Mouse (Mus musculus) mouse embryonic stem cell (cell line): ENCODE data around the gene Dynlrb2.

Experiments
- in situ Hi-C, 2 experiments: fragments of 300-500 bp; cut with MboI; formaldehyde crosslinking; loops; 1 replicate in 1 of 2; 3 replicates in 1 of 2; pipeline ENCODE4 v1.14.3; 2019 to 2020; ENCODE audit warnings: low sequenced_read_pairs in 2 of 2, low pct_unique_long_range_greater_than_20kb in 1 of 2, mixed read lengths in 1 of 2; ENCODE audit not compliant: unreplicated experiment in 1 of 2

Gene Dynlrb2

GRCm38 (mm10) chr8:116533081-116533480 lies 28.3 kb downstream of the Dynlrb2 start:
- in situ Hi-C loops = no loop called here

GRCm38 (mm10) chr8:116536786-116537185 lies 32.0 kb downstream of the Dynlrb2 start:
- in situ Hi-C loops = no loop called here

- in situ Hi-C loops = no loop called here
Measured at GRCm38 (mm10) chr8:116538763-116539162, 34.0 kb downstream of the Dynlrb2 start.

- in situ Hi-C loops = no loop called here
Measured at GRCm38 (mm10) chr8:116540136-116540535, 35.4 kb downstream of the Dynlrb2 start.

GRCm38 (mm10) chr8:116542842-116543241 lies 38.1 kb downstream of the Dynlrb2 start:
- in situ Hi-C loops = no loop called here

- in situ Hi-C loops = no loop called here
Measured at GRCm38 (mm10) chr8:116543366-116543765, 38.6 kb downstream of the Dynlrb2 start.

- in situ Hi-C loops = no loop called here
Measured at GRCm38 (mm10) chr8:116552255-116552654, 47.5 kb downstream of the Dynlrb2 start.

GRCm38 (mm10) chr8:116552778-116553177 lies 48.0 kb downstream of the Dynlrb2 start:
- in situ Hi-C loops = no loop called here
